ENCODE assay signal across 8 mouse cellular contexts in genomic region chr7:7171227-7172147, GRCm38 (mm10). TPM values are rescaled to one million over a fixed set of nuclear protein-coding genes. Genes with fewer than 3 reads are reported as not detected.
DNase-seq lines count a peak whose midpoint lies in the region; ATAC-seq and TF ChIP-seq lines count a peak whose summit lies in the region.

Gene Zfp418, plus strand, starts transcription at chr7:7171330.

- no peaks in the 10 kb centered on the region for H3K9me3 ChIP-seq in G1E (replicated peaks)
- no peaks in the 10 kb centered on the region for H3K9me3 ChIP-seq in forebrain, embryonic 16.5 days (ENCODE audit: control insufficient read depth, low read length)
- H3K9me3 ChIP-seq in liver, embryonic 16.5 days (replicated peaks; ENCODE audit: control insufficient read depth, low read length), result no peaks in the 10 kb centered on the region
- H3K9me3 ChIP-seq in neural tube, embryonic 12.5 days, result no peaks in the 10 kb centered on the region

- peak within 1 kb of the TSS; percentile 88 for H3K4me2 ChIP-seq in forebrain, embryonic 16.5 days (ENCODE audit: low read length)
- H3K4me2 ChIP-seq in liver, embryonic 16.5 days (ENCODE audit: low read depth, low read length), result peak within 1 kb of the TSS; percentile 74
- H3K4me2 ChIP-seq in neural tube, embryonic 12.5 days (replicated peaks), result peak within 1 kb of the TSS; percentile 69

- no peak for DNase-seq in G1E (ENCODE audit: low spot score)
- DNase-seq in cerebellum, adult 11-12 months, result peak; percentile 68
- DNase-seq in heart, postnatal 25 days (ENCODE audit: low spot score), result peak; percentile 35
- DNase-seq in layer of hippocampus, adult 11-12 months (ENCODE audit: low spot score), result peak; percentile 74
- peak; percentile 89 for DNase-seq in telencephalon, adult 2 months (ENCODE audit: low read depth, low spot score)

- peak within 1 kb of the TSS; percentile 74 for H3K4me3 ChIP-seq in G1E (ENCODE audit: low read depth, low read length)
- peak within 1 kb of the TSS; percentile 88 for H3K4me3 ChIP-seq in forebrain, embryonic 16.5 days (replicated peaks; ENCODE audit: low read length)
- H3K4me3 ChIP-seq in liver, embryonic 16.5 days (ENCODE audit: low read depth, low read length), result peak within 1 kb of the TSS; percentile 63
- H3K4me3 ChIP-seq in neural tube, embryonic 12.5 days, result peak within 1 kb of the TSS; percentile 65

- ATAC-seq in G1E (ENCODE audit: extremely low read depth, insufficient number of reproducible peaks, low FRiP score, poor library complexity, severe bottlenecking), result peak; percentile 92
- peak; percentile 99 for ATAC-seq in forebrain, embryonic 16.5 days
- peak; percentile 91 for ATAC-seq in liver, embryonic 16.5 days (ENCODE audit: low read depth)
- ATAC-seq in neural tube, embryonic 12.5 days (ENCODE audit: low FRiP score, low read depth), result peak; percentile 97

- peaks cover 4% of the 10 kb centered on the region for H3K36me3 ChIP-seq in G1E (replicated peaks)
- peaks cover 11% of the 10 kb centered on the region; the same call in 1 of the 2 replicates for H3K36me3 ChIP-seq in forebrain, embryonic 16.5 days (ENCODE audit: control insufficient read depth, insufficient read depth)
- no peaks in the 10 kb centered on the region for H3K36me3 ChIP-seq in liver, embryonic 16.5 days (ENCODE audit: control insufficient read depth, insufficient read depth)
- 0 out of 2 replicates have a peak, but pooled peaks cover 6% of the 10 kb centered on the region for H3K36me3 ChIP-seq in neural tube, embryonic 12.5 days

- no peak for TF ChIP-seq CTCF in G1E (IDR thresholded peaks at IDR 0.05; ENCODE audit: low read depth, low read length)

- H3K4me1 ChIP-seq in G1E (ENCODE audit: insufficient read depth, low read depth, low read length), result peaks cover 9% of the 10 kb centered on the region
- H3K4me1 ChIP-seq in forebrain, embryonic 16.5 days (replicated peaks; ENCODE audit: control insufficient read depth, insufficient read depth, low read length), result peaks cover 7% of the 10 kb centered on the region
- no peaks in the 10 kb centered on the region; the same call in 1 of the 2 replicates for H3K4me1 ChIP-seq in liver, embryonic 16.5 days (ENCODE audit: control insufficient read depth, low read depth, low read length)
- H3K4me1 ChIP-seq in neural tube, embryonic 12.5 days, result peaks cover 6% of the 10 kb centered on the region; the same call in 1 of the 2 replicates

- no peaks in the 10 kb centered on the region for H3K27me3 ChIP-seq in G1E (ENCODE audit: insufficient read depth, low read length)
- H3K27me3 ChIP-seq in forebrain, embryonic 16.5 days (replicated peaks; ENCODE audit: control insufficient read depth, insufficient read depth, low read length), result no peaks in the 10 kb centered on the region
- H3K27me3 ChIP-seq in liver, embryonic 16.5 days (ENCODE audit: control insufficient read depth, insufficient read depth, low read depth, low read length), result no peaks in the 10 kb centered on the region
- H3K27me3 ChIP-seq in neural tube, embryonic 12.5 days (replicated peaks), result no peaks in the 10 kb centered on the region

- intact Hi-C loops in heart, postnatal 25 days (cut with DNase I), result loop anchor here (2.0 to 5.0 kb wide), 2 partner anchors 34 to 51 kb away; partner anchors contain the start of genes Zfp773 and Zfp954

- peak within 1 kb of the TSS; percentile 86 for H3K9ac ChIP-seq in forebrain, embryonic 16.5 days (replicated peaks; ENCODE audit: low read depth, low read length)
- peak within 1 kb of the TSS; percentile 60 for H3K9ac ChIP-seq in liver, embryonic 16.5 days (ENCODE audit: low read depth, low read length)
- peak within 1 kb of the TSS; percentile 64 for H3K9ac ChIP-seq in neural tube, embryonic 12.5 days

- WGBS in forebrain, embryonic 16.5 days, result 1% methylated on average over 26 of the region's 26 CpGs
- WGBS in liver, embryonic 16.5 days (ENCODE audit: insufficient replicate concordance), result 2% methylated on average over 26 of the region's 26 CpGs
- 3% methylated on average over 26 of the region's 26 CpGs for WGBS in neural tube, embryonic 12.5 days

- H3K27ac ChIP-seq in forebrain, embryonic 16.5 days (ENCODE audit: low read length), result peak within 1 kb of the TSS; percentile 62
- H3K27ac ChIP-seq in liver, embryonic 16.5 days (ENCODE audit: low read length), result 0 out of 2 replicates have a peak within 1 kb of the TSS, but pooled peaks have one; percentile 7
- H3K27ac ChIP-seq in neural tube, embryonic 12.5 days, result no peak within 1 kb of the TSS

RNA-seq across cellular contexts. Expression of gene Zfp418, which starts in this region (rescaled TPM):
- 2.4 and 3.4 TPM in 2 replicates for total RNA-seq in G1E (2014; fragmentation: Nextera tagmentation)
- total RNA-seq in G1E (2017), result 1.9 and 2.1 TPM in 2 replicates
- 0.21 and 0.22 TPM in 2 replicates for polyA plus RNA-seq in G1E (2012)
- 3.5 and 4.0 TPM in 2 replicates for polyA plus RNA-seq in forebrain, embryonic 16.5 days (2015; fragmentation: Nextera tagmentation; extraction: Ambion mirVana)
- total RNA-seq in heart, postnatal 25 days (2021), result 1 to 10 TPM; 1.7 to 2.1 TPM
- 0.30 and 0.37 TPM in 2 replicates for polyA plus RNA-seq in liver, embryonic 16.5 days (2015; fragmentation: Nextera tagmentation; extraction: Ambion mirVana)
- polyA plus RNA-seq in neural tube, embryonic 12.5 days (2016; fragmentation: Nextera tagmentation; extraction: Ambion mirVana), result 2.6 and 2.8 TPM in 2 replicates

Comparison
In these comparisons a context has a peak if more than half of its experiments do, and no peak if none do; other contexts are left out.
1. Peak in ATAC-seq, H3K4me3 ChIP-seq, H3K27ac ChIP-seq, H3K9ac ChIP-seq and H3K4me2 ChIP-seq in liver, embryonic 16.5 days; RNA of the gene not detected or under 1 TPM.